Mouse (Mus musculus): ENCODE results near the gene Slc15a2. TPM values are rescaled to one million over a fixed set of nuclear protein-coding genes. Genes with fewer than 3 reads are reported as not detected.

Gene Slc15a2
- polyA plus RNA-seq, 2 experiments: 1.5 to 2.8 TPM

DNA sequence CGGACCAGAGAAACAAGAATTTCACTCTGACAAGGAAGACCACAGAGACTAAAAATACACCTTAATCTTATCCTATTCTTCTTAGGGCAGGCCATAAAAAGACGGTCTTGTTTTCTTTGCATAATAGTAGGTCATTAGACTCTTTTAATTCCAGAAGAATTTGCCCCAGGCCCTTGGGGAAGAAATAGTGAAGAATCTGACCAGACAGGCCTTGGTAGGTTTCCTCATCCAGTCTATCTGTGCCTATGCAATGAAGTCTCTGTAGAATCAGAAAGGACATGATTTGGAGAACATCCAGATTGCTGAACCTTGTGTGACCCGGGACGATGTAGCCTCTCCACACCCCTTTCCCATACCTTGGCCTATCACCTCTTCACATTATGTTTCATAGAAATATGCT is 5.4 kb upstream of the Slc15a2 start:
- WGBS (ENCODE audit: insufficient replicate concordance): 77% methylated on average over 4 of the region's 4 CpGs
- no peak for ATAC-seq (ENCODE audit: insufficient read depth)
- H3K4me1 ChIP-seq (replicated peaks; ENCODE audit: control insufficient read depth in 2 of 2, insufficient read depth in 2 of 2, low read length in 1 of 2): no peaks in the 10 kb centered on the region

DNA sequence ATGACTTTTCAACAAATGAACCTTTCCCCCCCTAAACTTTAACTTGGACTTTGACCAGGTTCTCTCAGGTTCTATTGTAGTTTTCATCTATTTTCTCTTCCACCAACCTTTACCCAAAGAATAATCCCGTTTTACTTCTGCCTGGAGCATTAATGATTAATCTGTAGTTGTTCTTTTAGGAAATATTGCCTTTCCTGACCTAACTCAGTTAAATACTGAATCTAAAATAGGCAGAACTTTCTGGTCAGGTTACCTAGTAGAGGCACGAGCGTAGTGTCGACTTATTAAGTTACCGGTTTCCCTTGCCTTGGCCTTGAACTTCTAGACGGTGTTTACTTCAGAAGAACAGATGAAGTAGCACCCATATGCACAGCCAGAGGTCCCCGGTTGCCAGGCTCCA is 1.7 kb upstream of the Slc15a2 start:
- TF ChIP-seq EP300 (IDR thresholded peaks at IDR 0.05; ENCODE audit: low read depth) (no peak), CTCF (IDR thresholded peaks at IDR 0.05; ENCODE audit: low read depth) (no peak)
- no peak for ATAC-seq (ENCODE audit: insufficient read depth)
- Histone ChIP-seq H3K36me3 (replicated peaks; ENCODE audit: control insufficient read depth, insufficient read depth, low read depth) (no peaks in the 10 kb centered on the region), H3K27me3 (ENCODE audit: control insufficient read depth, insufficient read depth, low read length) (no peaks in the 10 kb centered on the region), H3K4me2 (ENCODE audit: low read depth) (no peak overlapping the region), H3K9ac (replicated peaks) (no peak overlapping the region), H3K9me3 (ENCODE audit: control insufficient read depth, low read length) (no peaks in the 10 kb centered on the region), H3K4me3 (ENCODE audit: insufficient read depth in 1 of 2, low read depth in 2 of 2, low read length in 2 of 2) (no peak overlapping the region), H3K4me1 (replicated peaks; ENCODE audit: control insufficient read depth in 2 of 2, insufficient read depth in 2 of 2, low read length in 1 of 2) (no peaks in the 10 kb centered on the region), H3K27ac (no peak overlapping the region)
- 64% methylated on average over 7 of the region's 7 CpGs for WGBS (ENCODE audit: insufficient replicate concordance)
- no peak for DNase-seq (ENCODE audit: low read depth in 3 of 3, low spot score in 3 of 3)

More for the DNA sequence above, 5.4 kb upstream of the Slc15a2 start:
- Histone ChIP-seq H3K9ac (replicated peaks) (no peak overlapping the region), H3K36me3 (replicated peaks; ENCODE audit: control insufficient read depth, insufficient read depth, low read depth) (no peaks in the 10 kb centered on the region), H3K4me3 (ENCODE audit: insufficient read depth in 1 of 2, low read depth in 2 of 2, low read length in 2 of 2) (no peak overlapping the region), H3K4me2 (ENCODE audit: low read depth) (no peak overlapping the region), H3K27ac (no peak overlapping the region), H3K9me3 (ENCODE audit: control insufficient read depth, low read length) (no peaks in the 10 kb centered on the region), H3K27me3 (ENCODE audit: control insufficient read depth, insufficient read depth, low read length) (no peaks in the 10 kb centered on the region)
- TF ChIP-seq CTCF (IDR thresholded peaks at IDR 0.05; ENCODE audit: low read depth): no peak
- TF ChIP-seq EP300 (IDR thresholded peaks at IDR 0.05; ENCODE audit: low read depth): no peak
- DNase-seq (ENCODE audit: low read depth in 3 of 3, low spot score in 3 of 3): no peak

DNA sequence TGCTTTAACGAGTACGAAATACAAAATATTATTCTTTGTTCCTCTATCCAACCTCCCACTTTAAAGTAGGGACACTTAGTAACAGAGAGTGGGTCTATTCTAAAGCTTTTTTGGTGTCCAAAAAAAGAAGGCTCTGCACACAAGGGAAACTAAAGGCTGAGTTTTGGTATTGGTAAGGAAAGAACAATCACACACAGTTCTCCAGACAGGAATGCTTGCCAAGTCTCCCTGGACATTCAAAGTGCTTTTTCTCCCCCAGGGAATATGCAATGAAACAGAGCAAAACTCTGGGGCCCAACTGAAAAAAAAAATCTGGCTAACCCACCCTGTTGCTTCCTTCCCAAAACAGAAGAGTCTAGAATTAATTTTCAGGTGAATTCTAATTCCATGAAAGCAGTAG is 616 bp downstream of the Slc15a2 start:
- WGBS (ENCODE audit: insufficient replicate concordance): 88% methylated on average over 2 of the region's 2 CpGs
- no peak overlapping the region for H3K4me3 ChIP-seq (ENCODE audit: insufficient read depth in 1 of 2, low read depth in 2 of 2, low read length in 2 of 2)

DNA sequence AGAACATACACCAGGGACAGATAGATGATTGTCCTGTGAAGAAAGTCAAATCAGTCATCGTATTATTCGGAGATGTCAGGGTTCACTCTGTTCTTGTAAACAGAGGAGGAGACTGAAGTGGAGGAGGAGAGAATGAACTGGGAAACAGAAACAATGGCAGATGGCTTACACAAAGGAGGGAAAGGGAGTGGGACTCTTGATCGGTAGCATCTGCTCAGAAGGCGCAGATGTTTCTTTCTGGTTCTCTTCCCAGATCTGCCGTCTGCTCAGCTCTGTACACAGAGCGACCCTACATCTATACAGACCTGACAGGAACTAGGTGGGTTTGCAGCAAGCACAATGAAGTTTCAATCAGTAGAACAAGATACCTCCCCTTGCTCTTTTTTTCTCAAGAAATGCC is 9.1 kb downstream of the Slc15a2 start:
- TF ChIP-seq EP300 (IDR thresholded peaks at IDR 0.05; ENCODE audit: low read depth) (no peak), CTCF (IDR thresholded peaks at IDR 0.05; ENCODE audit: low read depth) (no peak)
- WGBS (ENCODE audit: insufficient replicate concordance): 71% methylated on average over 6 of the region's 6 CpGs

More for the DNA sequence above, 616 bp downstream of the Slc15a2 start:
- TF ChIP-seq EP300 (IDR thresholded peaks at IDR 0.05; ENCODE audit: low read depth): no peak
- no peak for TF ChIP-seq CTCF (IDR thresholded peaks at IDR 0.05; ENCODE audit: low read depth)
- no peaks in the 10 kb centered on the region for H3K36me3 ChIP-seq (replicated peaks; ENCODE audit: control insufficient read depth, insufficient read depth, low read depth)
- no peaks in the 10 kb centered on the region for H3K4me1 ChIP-seq (replicated peaks; ENCODE audit: control insufficient read depth in 2 of 2, insufficient read depth in 2 of 2, low read length in 1 of 2)
- H3K27me3 ChIP-seq (ENCODE audit: control insufficient read depth, insufficient read depth, low read length): no peaks in the 10 kb centered on the region
- no peak overlapping the region for H3K4me2 ChIP-seq (ENCODE audit: low read depth)
- no peaks in the 10 kb centered on the region for H3K9me3 ChIP-seq (ENCODE audit: control insufficient read depth, low read length)
- ATAC-seq (ENCODE audit: insufficient read depth) (no peak), DNase-seq (ENCODE audit: low read depth in 3 of 3, low spot score in 3 of 3) (no peak)
- H3K9ac ChIP-seq (replicated peaks): no peak overlapping the region
- no peak overlapping the region for H3K27ac ChIP-seq

DNA sequence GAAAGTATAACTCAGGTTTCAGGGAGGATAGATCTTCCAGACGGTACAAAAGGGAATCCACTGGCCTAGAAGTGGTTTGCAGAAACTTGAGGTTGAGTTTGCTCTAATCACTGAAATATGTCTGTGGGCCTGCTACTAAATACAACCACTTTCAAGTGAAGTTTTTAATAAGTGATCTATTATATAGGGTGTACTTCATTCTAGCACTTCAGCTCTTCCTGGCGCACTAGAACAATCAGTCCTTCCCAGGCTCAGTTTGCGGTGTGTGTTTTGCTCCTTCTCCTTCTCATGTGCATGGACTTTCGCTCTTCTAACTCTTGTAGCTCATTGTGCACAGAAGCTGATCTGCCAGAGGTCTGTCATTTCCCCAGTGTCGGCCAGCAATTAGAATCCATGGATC is 11.8 kb downstream of the Slc15a2 start:
- Histone ChIP-seq H3K4me1 (replicated peaks; ENCODE audit: control insufficient read depth in 2 of 2, insufficient read depth in 2 of 2, low read length in 1 of 2) (no peaks in the 10 kb centered on the region), H3K27me3 (ENCODE audit: control insufficient read depth, insufficient read depth, low read length) (no peaks in the 10 kb centered on the region), H3K36me3 (replicated peaks; ENCODE audit: control insufficient read depth, insufficient read depth, low read depth) (no peaks in the 10 kb centered on the region), H3K9me3 (ENCODE audit: control insufficient read depth, low read length) (no peaks in the 10 kb centered on the region), H3K27ac (no peak overlapping the region), H3K9ac (replicated peaks) (no peak overlapping the region), H3K4me2 (ENCODE audit: low read depth) (no peak overlapping the region), H3K4me3 (ENCODE audit: insufficient read depth in 1 of 2, low read depth in 2 of 2, low read length in 2 of 2) (no peak overlapping the region)
- no peak for ATAC-seq (ENCODE audit: insufficient read depth)
- 70% methylated on average over 5 of the region's 5 CpGs for WGBS (ENCODE audit: insufficient replicate concordance)
- TF ChIP-seq CTCF (IDR thresholded peaks at IDR 0.05; ENCODE audit: low read depth): no peak
- no peak for TF ChIP-seq EP300 (IDR thresholded peaks at IDR 0.05; ENCODE audit: low read depth)
- DNase-seq (ENCODE audit: low read depth in 3 of 3, low spot score in 3 of 3): no peak

More for the DNA sequence above, 9.1 kb downstream of the Slc15a2 start:
- Histone ChIP-seq H3K36me3 (replicated peaks; ENCODE audit: control insufficient read depth, insufficient read depth, low read depth) (no peaks in the 10 kb centered on the region), H3K4me1 (replicated peaks; ENCODE audit: control insufficient read depth in 2 of 2, insufficient read depth in 2 of 2, low read length in 1 of 2) (no peaks in the 10 kb centered on the region), H3K27me3 (ENCODE audit: control insufficient read depth, insufficient read depth, low read length) (no peaks in the 10 kb centered on the region), H3K27ac (no peak overlapping the region), H3K4me2 (ENCODE audit: low read depth) (no peak overlapping the region), H3K9ac (replicated peaks) (no peak overlapping the region), H3K9me3 (ENCODE audit: control insufficient read depth, low read length) (no peaks in the 10 kb centered on the region), H3K4me3 (ENCODE audit: insufficient read depth in 1 of 2, low read depth in 2 of 2, low read length in 2 of 2) (no peak overlapping the region)
- DNase-seq (ENCODE audit: low read depth in 3 of 3, low spot score in 3 of 3) (no peak), ATAC-seq (ENCODE audit: insufficient read depth) (no peak)
